Comparison of ENCODE assay signal across 8 mouse cellular contexts in the genomic region with DNA sequence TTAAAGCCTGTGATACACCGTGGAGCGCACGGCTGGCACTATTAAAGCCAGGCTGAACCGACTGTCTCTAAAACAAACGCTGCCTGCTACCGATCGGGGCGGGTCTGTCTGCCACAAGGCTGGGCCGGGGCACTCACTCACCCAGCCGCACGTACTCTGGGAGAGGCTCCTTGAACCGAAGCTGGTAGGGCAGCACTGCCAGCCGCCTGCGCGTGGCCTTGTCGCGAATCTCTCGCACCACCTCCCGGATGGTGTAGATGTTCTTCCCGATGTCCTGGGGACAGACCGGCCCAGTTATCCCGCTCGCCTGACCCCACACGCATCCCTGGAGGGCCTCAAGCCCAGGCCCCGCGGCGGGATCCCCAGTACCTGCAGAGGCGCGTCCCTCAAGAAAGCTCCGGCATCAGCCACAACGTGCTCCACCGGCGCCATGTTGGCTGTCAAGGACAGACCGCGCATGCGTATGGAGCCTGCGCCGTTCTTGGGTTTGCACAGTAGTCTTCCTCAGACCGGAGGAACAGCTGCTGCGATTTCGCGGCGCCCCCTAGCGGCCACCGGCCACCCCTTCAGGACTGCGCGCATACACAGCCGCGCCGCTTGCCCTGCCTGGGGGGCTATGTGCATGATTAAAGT. TPM values are rescaled to one million over a fixed set of nuclear protein-coding genes. Genes with fewer than 3 reads are reported as not detected.
A peak's percentile ranks its signal among the peaks of the same experiment; 100 is the strongest.
DNase-seq lines count a peak whose midpoint lies in the region; ATAC-seq and TF ChIP-seq lines count a peak whose summit lies in the region.

A gene (minus strand): TSS at position 455 of the 633 bp plus-strand sequence.

- H3K4me2 ChIP-seq in hindbrain, embryonic 14.5 days (replicated peaks) = peak within 1 kb of the TSS; percentile 82

- CTCF ChIA-PET in Patski (lab: Charles Lee) = interaction anchor here (0.7 to 2.5 kb wide), 12 partner anchors 9 to 320 kb away, joined by 3 to 19 read pairs (median 3); no protein-coding TSS in a partner anchor

- no peaks in the 10 kb centered on the region for H3K27me3 ChIP-seq in Patski
- H3K27me3 ChIP-seq in hindbrain, embryonic 14.5 days (ENCODE audit: control insufficient read depth, insufficient read depth, low read length) = no peaks in the 10 kb centered on the region

- H3K4me3 ChIP-seq in hindbrain, embryonic 14.5 days (replicated peaks; ENCODE audit: low read length) = peak within 1 kb of the TSS; percentile 59

- in situ Hi-C loops in Patski (cut with MboI; ENCODE audit: low pct_unique_long_range_greater_than_20kb) = loop anchor here (5.0 kb wide), 2 partner anchors 37 to 312 kb away; no protein-coding TSS in a partner anchor

- peaks cover 14% of the 10 kb centered on the region for H3K4me1 ChIP-seq in hindbrain, embryonic 14.5 days (replicated peaks; ENCODE audit: control insufficient read depth, insufficient read depth, low read length)

- H3K27ac ChIP-seq in hindbrain, embryonic 14.5 days = peak within 1 kb of the TSS; percentile 73

- ATAC-seq in Patski = peak; percentile 99
- peak; percentile 98 for ATAC-seq in hindbrain, embryonic 14.5 days (ENCODE audit: low FRiP score)

- DNase-seq in Patski (ENCODE audit: low read depth, low spot score) = peak; percentile 77
- DNase-seq in cerebellum, postnatal 14 days = peak; percentile 98 to 99
- peak; percentile 97 to 98 for DNase-seq in frontal cortex, postnatal 25 days (ENCODE audit: low spot score in 2 of 2)
- DNase-seq in hindbrain, embryonic 14.5 days (ENCODE audit: low spot score) = peak; percentile 98
- peak; percentile 97 for DNase-seq in layer of hippocampus, postnatal 36 days
- peak; percentile 98 for DNase-seq in lung, postnatal 36 days
- peak; percentile 98 for DNase-seq in retina, postnatal 1 day
- peak; percentile 92 to 95 for DNase-seq in urinary bladder, adult 18-20 months (ENCODE audit: low spot score in 2 of 2)

- WGBS in hindbrain, embryonic 14.5 days = under 1% methylated on average over 50 of the region's 50 CpGs

- H3K36me3 ChIP-seq in hindbrain, embryonic 14.5 days (replicated peaks; ENCODE audit: control insufficient read depth, insufficient read depth) = peaks cover 30% of the 10 kb centered on the region

- POLR2A ChIA-PET in Patski (lab: Charles Lee) = interaction anchor here (0.7 to 1.9 kb wide), 3 partner anchors 9 to 338 kb away, joined by 3 to 8 read pairs (median 3); no protein-coding TSS in a partner anchor

- H3K9me3 ChIP-seq in hindbrain, embryonic 14.5 days (ENCODE audit: control insufficient read depth, low read length) = no peaks in the 10 kb centered on the region

- peak; percentile 100 for TF ChIP-seq CTCF in Patski (IDR thresholded peaks at IDR 0.05)

- peak within 1 kb of the TSS; percentile 74 for H3K9ac ChIP-seq in hindbrain, embryonic 14.5 days

RNA-seq across cellular contexts. Expression of the gene that starts here (rescaled TPM):
- polyA plus RNA-seq in Patski (2021) = 42.1 TPM
- polyA plus RNA-seq in hindbrain, embryonic 14.5 days (2014; fragmentation: Nextera tagmentation; extraction: Ambion mirVana) = 46.4 and 48.7 TPM in 2 replicates
- 10 to 100 TPM; 39.9 to 47.7 TPM for total RNA-seq in layer of hippocampus, postnatal 36 days (2021)

Comparison
In these comparisons a context has a peak if more than half of its experiments do, and no peak if none do; other contexts are left out.
1. Peak in every context shown above with its lines: DNase-seq, ATAC-seq, H3K4me3 ChIP-seq and H3K27ac ChIP-seq.